Mouse (Mus musculus) thymus, postnatal 10 days (tissue): ENCODE results near the gene Ggcx.
"Not testable (repeated sequence)": the region's sequence is repeated elsewhere in the genome, so short reads cannot be mapped to it uniquely, and the experiment has no call there.

Experiments
- DNase-seq, 2 experiments: peaks; one replicate each; pipeline ENCODE4 v3.0.0; 2021; ENCODE audit warnings: low spot score in 2 of 2

The Ggcx gene

DNA sequence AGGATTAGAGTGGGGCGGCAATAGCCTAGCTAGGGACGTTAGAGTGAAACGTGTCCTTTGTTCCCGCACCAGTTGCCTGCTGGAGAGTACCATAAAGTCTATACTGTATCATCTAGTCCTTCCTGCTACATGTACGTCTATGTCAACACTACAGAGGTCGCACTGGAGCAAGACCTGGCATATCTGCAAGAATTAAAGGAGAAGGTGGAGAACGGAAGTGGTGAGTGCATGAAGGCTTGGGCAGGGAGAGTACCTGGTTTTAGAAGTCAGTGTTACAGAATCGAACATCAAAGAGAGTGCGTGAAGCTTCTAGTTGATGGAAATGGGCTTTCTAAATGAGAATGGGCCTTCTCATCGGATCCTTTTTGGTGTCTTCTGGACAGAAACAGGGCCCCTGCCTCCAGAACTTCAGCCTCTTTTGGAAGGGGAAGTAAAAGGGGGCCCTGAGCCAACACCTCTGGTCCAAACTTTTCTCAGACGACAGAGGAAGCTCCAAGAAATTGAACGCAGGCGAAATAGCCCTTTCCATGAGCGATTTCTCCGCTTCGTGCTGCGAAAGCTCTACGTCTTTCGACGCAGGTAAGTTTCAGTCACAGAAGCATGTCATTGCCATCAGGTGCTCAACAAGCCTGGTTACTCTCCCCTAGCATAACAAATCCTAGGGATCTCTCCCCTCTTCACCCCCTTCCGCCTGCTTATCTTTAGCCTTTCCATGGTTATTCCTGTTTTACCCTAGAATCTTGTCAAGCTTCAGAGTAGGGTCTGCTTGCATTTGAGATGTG is 15.1 kb downstream of the Ggcx start:
- no peak for DNase-seq

DNA sequence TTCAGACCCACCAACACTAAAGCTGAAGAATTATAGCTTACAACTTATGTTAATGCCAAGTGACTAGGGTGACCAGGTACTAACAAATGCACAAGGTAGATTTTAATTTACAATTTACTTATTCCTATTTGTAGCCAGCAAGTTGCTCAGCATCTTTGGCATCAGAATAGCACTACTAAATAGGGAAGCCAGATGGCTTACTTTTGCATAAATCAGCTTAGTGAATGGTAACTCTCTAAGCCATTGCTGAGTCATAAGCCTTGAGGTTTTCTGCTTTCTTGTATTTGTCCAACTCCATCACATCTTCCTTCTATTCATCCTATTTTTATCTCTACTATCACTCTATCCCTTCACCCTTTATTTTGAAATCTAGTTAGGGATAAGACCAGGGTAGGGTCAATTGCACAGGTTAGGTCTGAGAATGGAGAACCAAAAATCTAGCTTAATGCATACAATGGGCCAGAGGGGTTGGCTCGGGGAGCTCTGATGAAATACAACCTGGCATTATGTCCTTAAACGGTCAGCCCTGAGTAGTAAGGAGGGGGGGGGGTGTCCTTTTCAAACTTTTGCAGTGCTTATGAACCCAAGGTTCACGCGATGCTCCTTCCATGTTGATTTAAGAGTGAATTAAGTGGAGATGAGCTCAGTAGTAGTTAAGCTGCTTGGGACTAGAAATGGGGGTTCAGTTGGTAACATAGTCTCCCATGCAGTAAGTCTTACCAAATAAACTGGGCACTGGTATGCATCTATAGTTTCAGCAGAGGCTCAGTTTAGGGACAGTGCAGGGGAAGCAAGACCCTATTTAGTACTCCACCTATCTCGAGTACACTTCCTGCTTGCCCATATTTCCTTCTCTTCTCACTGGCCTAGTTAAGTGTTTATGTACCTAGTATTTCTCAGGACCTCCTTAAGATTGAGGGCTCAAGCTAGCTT is 17.1 kb downstream of the Ggcx start:
- no peak for DNase-seq

DNA sequence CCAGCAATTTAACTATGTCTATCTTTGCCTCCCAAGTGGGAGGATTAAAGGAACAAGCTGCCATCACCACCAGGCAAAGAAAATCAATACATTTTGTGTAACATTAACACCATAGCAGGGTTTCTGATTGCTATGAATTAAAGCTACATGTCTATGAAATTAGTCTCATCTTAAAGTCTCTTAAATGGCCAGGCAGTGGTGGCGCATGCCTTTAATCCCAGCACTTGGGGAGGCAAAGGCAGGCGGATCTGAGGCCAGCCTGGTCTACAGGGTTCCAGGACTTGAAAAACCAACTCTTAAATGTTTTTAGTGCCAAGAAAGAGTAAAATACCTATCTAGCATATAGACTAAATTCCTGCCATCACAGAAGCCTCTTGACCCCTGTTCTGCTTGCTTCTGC is 18.0 kb downstream of the Ggcx start:
- no peak for DNase-seq

DNA sequence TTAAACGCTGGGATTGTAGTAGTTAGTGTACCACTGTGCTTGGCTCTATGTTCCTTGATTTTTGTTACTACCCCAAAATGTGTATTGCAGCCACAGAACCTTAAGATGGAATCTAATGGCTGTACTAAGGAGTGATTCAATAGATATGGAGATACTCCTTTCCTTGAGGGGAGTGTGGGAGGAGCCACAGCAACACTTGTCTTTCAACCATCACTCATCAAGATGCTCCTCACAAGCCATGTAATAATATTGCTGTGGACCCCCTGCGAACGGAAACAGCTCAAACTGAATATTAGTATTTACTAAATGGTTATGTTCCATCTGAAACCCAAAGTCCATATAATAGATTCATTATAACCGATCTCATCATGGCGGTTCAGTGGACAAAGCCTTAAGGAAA is 24.1 kb downstream of the Ggcx start:
- no peak for DNase-seq

DNA sequence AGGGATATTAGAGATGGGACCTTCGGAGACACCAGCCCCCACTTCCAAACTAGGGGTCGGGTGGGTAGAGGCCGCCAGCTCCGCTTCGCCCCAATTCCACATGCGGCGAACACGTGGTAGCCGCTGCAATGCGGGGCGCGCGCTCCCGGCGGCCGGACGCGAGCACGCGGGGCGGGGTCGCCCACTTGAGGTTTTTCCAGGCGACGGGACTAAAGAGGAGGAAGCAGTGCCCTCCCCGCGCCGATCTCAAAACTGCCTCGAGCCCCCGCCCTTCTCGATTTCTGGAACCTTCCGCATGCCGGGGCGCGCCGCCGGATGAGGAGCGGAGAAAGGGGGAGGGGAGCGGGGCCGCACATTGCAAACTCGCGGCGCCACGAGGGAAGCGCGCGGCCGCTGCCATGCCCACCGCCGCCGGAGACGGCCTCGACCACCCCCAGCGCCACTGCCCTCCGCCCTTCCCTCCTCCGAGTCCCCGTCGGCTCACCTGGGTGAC is 24.8 kb downstream of the Ggcx start:
- peak; percentile 80 to 81 for DNase-seq

DNA sequence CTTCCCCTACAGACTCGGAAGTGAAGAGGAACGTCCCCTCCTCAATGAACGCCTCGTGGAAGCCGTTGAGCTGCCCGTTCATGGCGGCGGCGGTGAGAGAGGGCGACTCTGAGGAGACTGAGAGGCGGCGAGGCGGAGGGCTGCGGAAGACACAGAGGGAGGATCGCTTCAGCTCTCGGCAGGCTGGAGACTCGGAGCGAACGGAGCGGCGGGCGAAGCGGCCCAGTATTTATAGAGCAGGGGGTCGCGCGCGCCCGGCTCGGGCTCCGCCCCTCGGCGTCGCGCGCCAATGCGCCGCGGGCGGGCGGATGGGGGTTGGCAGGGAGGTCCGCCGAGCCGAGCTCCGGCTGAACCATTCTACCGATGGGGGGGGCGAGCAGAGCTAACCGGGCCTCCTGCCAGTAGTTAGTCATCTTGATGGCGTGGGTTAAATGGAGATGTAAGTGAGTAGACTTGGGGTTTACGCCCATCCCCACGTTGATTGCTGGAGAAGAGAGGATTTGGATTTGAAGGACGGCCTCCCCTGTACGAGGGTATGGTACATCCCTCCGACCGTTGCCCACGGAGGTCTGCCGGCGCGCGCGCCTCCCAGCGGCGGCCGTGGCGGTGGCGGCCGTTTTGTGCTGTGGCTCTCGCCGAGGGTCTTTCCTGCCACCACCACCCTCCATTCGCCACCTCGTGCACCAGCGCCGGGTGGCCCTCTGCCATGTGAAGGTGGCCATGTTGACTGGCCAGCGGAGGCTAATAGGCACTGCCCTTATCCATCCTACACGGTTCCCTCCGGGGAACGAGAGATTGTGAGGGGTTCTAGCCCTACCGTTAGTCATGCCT is 25.5 kb downstream of the Ggcx start, which contains the start of gene Mat2a:
Mat2a (minus strand) TSS at position 204 of the 831 bp plus-strand sequence.
- peak; percentile 90 to 97 for DNase-seq

DNA sequence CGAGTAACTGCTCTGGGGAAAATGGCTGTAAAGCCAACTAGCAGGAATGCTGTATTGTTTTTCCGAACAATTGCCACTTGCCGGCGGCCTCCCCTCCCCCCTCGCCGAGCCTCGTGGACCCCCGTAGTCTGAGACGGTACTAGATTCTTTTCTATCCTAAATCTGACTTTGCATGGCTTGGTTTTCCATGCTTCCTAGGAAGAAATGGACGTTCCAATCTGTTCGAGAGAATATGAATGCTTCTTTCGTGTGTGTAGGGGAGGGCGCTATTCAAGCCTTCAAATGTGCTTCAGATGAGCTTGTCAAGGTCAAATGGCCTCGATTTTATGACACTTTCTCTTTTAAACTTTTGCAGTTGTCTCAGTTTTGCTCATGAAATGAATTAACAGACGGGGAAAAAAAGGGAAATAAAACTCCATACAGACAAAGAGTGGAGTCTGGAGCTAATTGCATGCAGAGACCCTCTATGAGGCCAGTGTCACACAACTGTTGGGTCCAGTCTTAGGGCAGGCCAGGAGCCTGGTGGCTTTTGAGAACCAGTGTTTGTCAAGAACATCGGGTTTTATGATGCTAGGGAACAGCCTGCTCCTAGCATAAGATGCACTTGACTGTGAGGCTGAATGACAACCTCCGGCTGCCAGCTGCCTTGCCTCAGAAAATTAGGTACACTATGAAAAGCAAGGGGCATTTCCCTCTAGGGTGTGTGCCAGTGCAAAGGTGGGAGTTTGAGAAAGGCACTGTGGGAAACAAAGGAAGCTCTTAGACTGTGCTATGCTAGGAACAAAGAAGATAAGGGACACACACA is 26.3 kb downstream of the Ggcx start:
- DNase-seq, result peak; percentile 13 to 20

DNA sequence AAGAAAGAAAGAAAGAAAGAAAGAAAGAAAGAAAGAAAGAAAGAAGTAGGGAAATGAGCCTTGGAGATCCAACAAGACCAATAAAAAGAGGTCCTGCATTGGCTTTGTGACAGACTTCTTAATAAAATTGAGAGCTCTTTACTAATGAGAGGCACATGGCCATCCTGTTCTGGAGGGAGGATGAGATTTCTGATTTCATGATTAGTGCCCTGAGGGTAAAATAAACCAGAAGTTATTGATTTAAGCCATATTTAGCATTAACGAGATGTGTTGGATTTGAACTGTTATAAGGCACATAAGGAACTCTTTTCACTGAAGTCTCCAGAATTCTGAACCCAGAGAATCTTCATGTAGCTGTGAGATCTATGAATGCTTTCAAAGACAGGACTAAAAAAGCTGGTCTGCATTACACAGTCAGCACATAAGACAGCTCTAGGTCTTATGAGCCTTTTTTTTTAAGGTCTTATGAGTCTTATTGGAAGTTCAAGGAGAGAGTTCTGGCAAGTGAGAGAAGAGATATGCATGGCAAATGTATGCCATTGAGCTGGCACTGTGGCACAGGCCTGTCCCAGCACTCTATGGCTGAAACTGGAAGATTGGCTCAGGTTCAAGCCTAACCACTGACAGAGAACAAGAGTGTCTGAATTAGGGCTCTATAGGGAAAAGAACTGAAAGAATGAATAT is 29.0 kb downstream of the Ggcx start:
- no peak for DNase-seq

DNA sequence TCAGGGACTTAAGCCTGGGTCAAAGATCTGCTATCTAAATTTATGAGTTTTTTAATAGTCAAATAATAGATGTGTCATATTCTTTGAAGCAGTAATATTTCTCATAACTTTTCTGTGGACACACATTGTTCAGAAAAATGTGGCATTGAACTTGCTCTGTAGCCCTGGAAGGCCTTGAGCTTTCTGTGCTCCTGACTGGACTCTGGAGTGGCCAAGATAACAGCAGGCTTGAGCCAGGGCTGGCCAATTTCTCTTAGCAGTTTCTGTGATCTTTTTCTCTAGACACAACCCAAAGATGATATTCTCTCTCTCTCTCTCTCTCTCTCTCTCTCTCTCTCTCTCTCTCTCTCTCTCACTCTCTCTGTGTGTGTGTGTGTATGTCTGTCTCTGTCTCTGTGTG is 30.9 kb downstream of the Ggcx start:
- DNase-seq, result no peak

DNA sequence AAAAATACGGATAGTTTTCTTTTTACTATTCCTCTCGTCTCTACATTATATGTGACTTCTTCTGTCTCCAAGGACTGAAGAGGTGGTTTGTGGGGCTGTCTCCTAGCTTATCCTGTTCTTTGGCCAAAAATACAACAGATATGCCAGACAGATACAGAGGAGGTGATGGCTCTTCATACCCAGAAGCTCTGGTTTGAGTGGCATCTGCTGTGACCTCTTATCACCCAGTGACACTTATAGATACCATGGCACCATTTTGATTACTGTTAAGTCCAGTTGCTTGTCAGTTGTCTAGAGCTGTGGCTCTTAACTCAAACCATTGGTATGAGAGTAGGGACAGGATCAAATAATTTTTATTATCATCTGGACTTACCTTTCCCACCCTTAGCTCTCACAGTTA is 33.4 kb downstream of the Ggcx start:
- DNase-seq, result no peak

DNA sequence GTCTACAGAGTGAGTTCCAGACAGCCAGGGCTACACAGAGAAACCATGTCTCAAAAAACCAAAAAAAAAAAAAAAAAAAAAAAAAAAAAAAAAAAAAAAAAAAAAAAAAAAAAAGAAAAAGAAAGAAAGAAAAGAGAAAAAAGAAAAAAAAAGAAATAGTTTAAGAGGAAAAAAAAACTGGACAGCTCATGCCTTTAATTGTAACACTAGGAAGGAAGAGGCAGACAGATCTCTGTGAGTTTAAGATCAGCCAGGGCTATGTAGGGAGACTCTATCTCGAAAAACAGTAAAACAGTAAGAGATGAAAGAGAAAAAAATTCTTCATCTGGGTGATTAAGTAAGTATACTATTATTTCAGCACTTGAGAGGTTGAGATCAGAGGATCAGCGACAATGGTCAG is 37.7 kb downstream of the Ggcx start:
- not testable (repeated sequence) for DNase-seq

DNA sequence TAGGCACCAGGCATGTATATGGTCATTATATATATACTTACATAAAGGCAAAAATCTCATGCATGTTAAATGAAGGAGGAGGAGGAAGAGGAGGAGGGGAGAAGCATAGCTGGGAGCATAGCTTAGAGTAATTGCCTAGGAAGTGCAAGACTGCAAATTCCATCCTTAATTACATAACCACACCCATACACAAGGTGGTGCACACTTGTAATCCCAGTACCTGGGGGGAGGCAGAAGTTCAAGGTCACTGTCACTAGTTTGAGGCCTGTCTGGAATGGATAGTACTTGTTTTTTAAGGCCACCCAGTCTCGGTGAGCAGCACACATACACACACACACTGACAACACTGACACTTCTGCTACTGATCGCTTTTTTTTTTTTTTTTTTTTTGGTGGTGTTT is 38.2 kb downstream of the Ggcx start:
- DNase-seq, result no peak

DNA sequence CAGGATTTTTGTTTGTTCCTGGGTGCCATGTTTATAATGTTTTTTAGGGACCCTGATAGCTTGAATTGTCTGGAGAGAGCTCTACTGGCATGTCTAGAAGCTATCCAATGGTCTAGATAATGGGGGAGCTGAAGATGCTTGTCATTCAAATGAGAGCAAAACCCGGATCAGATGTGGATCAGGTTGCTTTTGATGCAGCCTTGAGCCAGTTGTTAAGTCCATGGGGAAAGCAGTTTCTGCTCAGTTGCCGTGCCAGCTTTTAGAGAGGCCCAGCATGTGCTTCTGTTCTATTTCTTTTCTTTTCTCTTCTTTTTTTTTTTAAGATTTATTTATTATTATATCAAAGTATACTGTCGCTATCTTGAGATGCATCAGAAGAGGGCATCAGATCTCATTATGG is 39.5 kb downstream of the Ggcx start:
- DNase-seq, result no peak

DNA sequence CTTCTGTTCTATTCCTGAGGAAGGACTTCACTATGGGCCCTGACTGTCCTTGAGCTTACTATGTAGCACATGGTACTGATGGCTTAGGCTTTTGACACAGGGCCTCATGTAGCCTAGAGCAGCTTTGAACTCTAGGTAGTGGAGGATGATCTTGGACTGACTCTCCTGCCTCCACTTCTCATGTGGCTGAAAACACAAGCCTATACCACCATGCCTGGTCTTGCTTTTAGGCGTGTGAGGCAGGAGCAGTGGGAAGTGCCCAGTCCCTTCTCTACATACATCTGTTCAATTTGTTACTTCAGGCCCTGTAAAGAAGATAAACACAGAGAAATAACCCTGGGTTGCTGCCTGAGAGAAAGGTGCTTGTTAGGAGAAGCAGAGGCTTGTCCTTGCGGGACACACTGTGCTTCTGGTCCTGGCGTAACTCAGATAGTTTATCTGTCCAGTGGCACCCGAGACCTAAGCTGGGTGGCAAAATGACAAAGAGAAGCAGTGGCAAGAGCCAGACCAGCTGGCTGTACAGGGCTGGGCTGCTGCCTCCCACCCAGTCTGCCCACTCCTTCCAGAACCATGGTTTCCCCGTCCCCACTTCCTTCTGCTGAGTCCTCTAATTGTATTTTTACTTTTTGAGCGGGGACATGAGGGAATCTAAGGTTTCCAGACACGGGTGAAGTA is 40.1 kb downstream of the Ggcx start:
- DNase-seq, result no peak

DNA sequence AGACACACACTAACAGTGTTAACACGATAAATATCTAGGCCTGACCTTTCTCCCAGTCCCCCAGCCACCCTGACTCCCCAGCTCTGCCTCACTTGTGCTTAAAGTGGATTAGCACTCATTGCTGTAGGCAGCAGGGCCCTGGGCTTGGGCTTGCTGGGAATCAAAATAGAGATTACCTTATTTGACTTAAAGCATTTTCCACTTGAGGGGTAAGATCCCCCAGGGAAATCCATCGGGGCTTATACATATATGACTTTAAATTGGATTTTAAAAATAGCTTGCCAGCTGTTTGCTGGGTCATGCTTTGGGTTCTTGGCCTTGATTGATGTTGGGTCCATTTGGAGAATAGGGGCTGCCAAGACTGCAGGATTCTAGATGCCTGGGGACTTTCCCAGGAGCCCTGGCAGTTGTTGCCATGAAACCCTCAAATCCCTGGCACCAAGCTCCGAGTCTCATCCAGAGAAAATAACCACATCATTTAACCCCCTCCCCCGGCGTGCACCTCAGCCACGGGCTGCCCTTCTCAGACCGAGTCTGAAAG is 40.8 kb downstream of the Ggcx start:
- DNase-seq, result no peak

DNA sequence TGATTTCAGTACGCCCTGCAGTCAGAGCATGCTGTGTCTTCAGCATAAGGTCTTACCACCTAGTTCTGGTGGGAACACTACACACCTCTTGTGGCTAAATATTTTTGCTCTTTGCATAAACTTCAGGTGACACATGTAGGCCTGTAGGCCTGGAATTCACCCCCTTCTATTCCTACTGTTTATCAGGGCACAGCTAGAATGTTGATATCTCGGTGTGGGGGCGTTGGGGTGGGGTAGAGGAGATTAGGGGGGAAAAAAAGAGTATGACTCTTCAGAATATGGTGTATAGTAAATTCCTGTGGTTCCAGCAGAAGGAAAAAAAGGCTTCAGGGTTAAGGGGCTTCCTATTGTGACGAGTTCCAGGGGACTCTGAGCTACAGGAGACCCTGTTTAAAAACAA is 42.5 kb downstream of the Ggcx start:
- DNase-seq, result no peak

DNA sequence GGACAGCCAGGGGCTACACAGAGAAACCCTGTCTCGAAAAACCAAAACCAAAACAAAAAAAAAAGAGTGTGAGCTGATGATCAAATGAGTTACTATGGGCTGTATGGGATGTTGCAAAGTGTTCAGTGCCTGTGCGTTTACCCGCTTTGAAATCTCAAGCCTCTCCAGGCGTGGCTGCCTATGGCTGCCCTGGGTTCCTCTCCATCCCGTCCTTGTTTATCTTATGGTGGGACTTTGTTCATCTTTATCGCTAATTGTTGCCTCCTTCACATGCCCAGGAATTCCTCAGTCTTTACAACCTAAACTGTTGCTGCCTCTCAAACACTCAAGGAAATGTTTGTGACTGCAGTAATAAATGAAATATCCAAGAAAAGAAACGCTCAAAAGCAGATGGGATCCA is 44.3 kb downstream of the Ggcx start:
- DNase-seq, result no peak

DNA sequence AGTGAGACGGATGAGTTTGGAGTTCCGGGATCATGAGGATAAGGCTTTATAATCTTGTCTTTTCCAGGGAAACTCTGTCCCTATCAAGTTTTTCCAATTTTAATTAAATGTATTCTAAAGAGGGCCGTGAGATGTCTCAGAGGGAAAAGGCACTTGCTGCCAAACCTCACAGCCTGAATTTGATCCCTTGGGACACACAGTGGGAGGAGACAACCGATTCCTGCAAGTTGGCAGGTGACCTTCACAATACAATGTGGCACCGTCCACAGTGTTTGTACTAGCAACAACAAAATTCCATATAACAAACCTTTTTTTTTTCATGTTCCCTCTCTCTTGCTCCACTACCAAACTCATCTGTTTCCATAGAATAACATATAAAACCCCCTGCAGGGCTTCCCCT is 44.8 kb downstream of the Ggcx start:
- DNase-seq, result no peak

DNA sequence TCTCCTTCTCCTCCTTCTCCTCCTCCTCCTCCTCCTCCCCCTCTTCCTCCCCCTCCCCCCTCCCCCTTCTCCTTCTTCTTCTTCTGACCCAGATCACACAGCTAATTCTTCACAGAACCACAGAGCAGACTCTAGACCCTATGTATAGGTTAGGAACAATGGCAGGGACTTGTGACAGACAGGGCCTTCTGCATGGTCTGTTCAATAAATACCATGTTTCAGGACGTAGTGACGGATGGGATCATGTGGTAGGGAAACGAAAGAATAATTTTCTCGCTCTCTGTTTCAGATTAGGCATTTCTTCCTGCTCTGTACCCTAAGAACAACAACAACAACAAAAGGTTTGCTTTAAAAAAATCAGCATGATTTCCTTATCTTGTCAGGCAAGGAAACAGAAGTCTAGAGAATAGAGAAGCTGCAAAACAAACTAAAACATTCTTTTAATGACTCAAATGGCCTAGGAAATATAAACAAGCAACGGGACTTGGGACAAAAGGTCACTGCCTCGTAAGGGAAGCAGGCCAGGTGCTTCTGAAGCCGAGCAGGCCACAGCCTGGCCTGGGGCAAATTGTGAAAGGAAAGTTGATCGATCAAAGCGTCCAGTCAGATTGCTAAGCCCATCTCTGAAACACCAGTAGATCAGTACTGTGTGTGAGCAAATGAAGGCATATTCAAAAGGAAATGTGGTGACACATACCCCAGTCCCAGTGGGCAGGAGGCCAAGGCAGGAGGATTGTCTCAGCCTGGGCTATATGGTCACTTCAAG is 46.1 kb downstream of the Ggcx start:
- DNase-seq, result no peak
